Mouse (Mus musculus) inflammation-experienced regulatory T-cells, adult 16 weeks (primary cell): Measurements from ENCODE around the gene Grk4. TPM values are rescaled to one million over a fixed set of nuclear protein-coding genes. Genes with fewer than 3 reads are reported as not detected.

Source experiments
- polyA plus RNA-seq: library from polyadenylated mRNA; unstranded; fragments of 100-300 nt; shearing (Covaris generic); gene quantifications from one replicate; pipeline ENCODE4 v1.2.1, GENCODE M21; 2017

Grk4 gene
- polyA plus RNA-seq = 8.0 TPM

GRCm38 (mm10) chr5:34659686-34660590, at the start of gene Grk4, which contains the start of gene Nop14:
Grk4 (plus strand) TSS chr5:34660379.
Nop14 (minus strand) TSS chr5:34660148.

DNA sequence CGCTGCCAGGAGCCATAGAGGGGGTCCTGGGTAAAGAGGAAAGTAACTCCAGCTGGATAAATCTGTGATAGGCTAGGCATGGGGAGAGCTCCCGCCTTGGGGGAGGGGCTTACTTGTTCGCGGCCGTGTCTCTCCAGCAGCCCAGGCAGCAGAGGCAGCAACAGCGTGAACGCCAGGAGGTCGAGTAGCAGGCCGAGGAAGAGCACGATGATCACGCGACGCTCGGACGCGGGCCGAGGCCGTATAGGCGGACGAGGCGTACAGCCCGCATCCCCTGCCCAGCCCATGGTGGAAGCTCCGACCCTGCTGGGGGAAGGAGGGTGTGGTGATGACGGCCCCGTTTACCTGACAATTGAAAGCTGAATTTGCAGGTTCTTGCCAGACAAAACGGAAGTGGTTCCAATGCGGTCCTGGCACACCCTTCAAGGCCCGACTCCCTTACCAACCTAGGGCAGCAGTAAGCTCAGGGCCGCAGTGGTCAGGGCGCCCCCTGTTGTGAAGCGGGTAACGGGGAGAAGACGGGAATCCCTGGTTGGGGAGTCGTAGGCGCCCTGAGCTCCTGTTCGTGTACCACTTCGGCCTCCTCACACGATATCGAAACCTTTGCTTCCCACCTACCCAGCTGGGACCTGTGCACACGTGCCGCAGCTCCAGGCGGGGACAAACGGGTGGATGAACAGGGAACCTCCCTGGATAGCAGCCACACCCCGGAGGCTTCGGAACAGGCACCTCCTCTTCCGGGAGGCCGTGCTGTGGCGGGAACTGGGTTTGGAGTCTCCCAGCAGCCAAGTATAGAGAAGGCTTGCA, 23.5 kb upstream of the Grk4 start, which contains the start of gene Mfsd10:
Mfsd10 (minus strand) TSS at position 732 of the 807 bp plus-strand sequence.

GRCm38 (mm10) chr5:34761509-34761908, 101.3 kb downstream of the Grk4 start, which contains the start of gene Htt:
Htt (plus strand) TSS chr5:34761740.

Other genes starting within 250 kb of the Grk4 start
- 38.9 TPM for gene Tnip2, start 146.4 kb upstream of the Grk4 start, polyA plus RNA-seq
- gene Sh3bp2, start 134.5 kb upstream of the Grk4 start, polyA plus RNA-seq = 12.0 TPM
- gene Add1, start 86.7 kb upstream of the Grk4 start, polyA plus RNA-seq = 241 TPM
- 107 TPM for gene Mfsd10, start 23.2 kb upstream of the Grk4 start, polyA plus RNA-seq
- gene Nop14, start 231 bp upstream of the Grk4 start, polyA plus RNA-seq = 52.1 TPM
- gene Htt, start 101.4 kb downstream of the Grk4 start, polyA plus RNA-seq = 8.9 TPM
- 0.94 TPM for gene Msantd1, start 247.6 kb downstream of the Grk4 start, polyA plus RNA-seq